Mouse (Mus musculus) forebrain, embryonic 16.5 days (tissue): Measurements from ENCODE around the gene Krt12. TPM values are rescaled to one million over a fixed set of nuclear protein-coding genes. Genes with fewer than 3 reads are reported as not detected.

ENCODE experiments used
- ATAC-seq: fragments of 200-750 bp; cut with Nextera tagmentation; 2 replicates; pipeline ENCODE4 v1.8.0; 2017; ENCODE audit warnings: mild to moderate bottlenecking, moderate library complexity
- H3K27ac ChIP-seq: fragments of 300-500 bp; sonication (generic); 2 replicates; pipeline ENCODE4 v1.5.1; 2014; ENCODE audit warnings: low read length, control low read depth
- H3K27me3 ChIP-seq: fragments of 300-500 bp; sonication (generic); replicated peaks from 2 replicates; pipeline ENCODE4 v1.6.1; 2014; ENCODE audit warnings: low read length; ENCODE audit not compliant: control insufficient read depth, insufficient read depth
- H3K36me3 ChIP-seq: fragments of 300-500 bp; sonication (generic); 2 replicates; pipeline ENCODE4 v1.6.1; 2014; ENCODE audit not compliant: control insufficient read depth, insufficient read depth
- H3K4me1 ChIP-seq: fragments of 300-500 bp; sonication (generic); replicated peaks from 2 replicates; pipeline ENCODE4 v1.6.1; 2014; ENCODE audit warnings: low read length; ENCODE audit not compliant: control insufficient read depth, insufficient read depth
- H3K4me2 ChIP-seq: fragments of 300-500 bp; sonication (generic); 2 replicates; pipeline ENCODE4 v1.6.1; 2014; ENCODE audit warnings: mild to moderate bottlenecking, low read length, control low read depth
- H3K4me3 ChIP-seq: fragments of 300-500 bp; sonication (generic); replicated peaks from 2 replicates; pipeline ENCODE4 v1.5.1; 2014; ENCODE audit warnings: mild to moderate bottlenecking, low read length, control low read depth
- H3K9ac ChIP-seq: fragments of 300-500 bp; sonication (generic); replicated peaks from 2 replicates; pipeline ENCODE4 v1.6.1; 2014; ENCODE audit warnings: low read depth, low read length, control low read depth
- H3K9me3 ChIP-seq: fragments of 300-500 bp; sonication (generic); 2 replicates; pipeline ENCODE4 v1.6.1; 2016; ENCODE audit warnings: low read length; ENCODE audit not compliant: control insufficient read depth
- WGBS: fragments of 180-500 bp; shearing (Covaris S2); extraction: QIAGEN DNeasy Blood & Tissue Kit; methylation state at CpG from one replicate; pipeline ENCODE4 v1.1.7; 2014; 5-methylcytosine and 5-hydroxymethylcytosine counted together
- polyA plus RNA-seq: library from polyadenylated mRNA; unstranded; fragments of >200 nt; fragmentation: Nextera tagmentation; extraction: Ambion mirVana; gene quantifications from 2 replicates; pipeline ENCODE4 v1.2.1, GENCODE M21; 2015

The Krt12 gene
- polyA plus RNA-seq = 0.18 and 0.24 TPM in 2 replicates

DNA sequence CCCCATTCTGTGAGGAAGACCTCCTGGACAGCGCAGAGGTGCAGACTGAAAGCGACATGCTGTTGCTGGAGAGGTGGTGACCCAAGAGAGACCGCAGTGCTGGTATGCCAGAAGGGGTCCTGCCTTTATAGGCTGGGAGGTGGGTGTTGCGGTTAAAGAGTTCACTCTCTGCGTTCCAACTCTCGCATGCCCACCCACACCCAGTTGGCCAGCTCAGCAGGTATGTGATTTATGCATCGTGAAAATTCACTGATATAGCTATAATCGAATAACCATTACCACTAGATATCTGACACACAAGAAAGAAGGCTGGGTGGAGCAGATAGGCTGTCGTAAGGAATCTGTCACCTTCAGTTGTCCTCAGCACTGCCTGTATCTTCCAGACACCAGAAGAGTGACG lies at the start of gene Krt12:
Gene Krt12, minus strand, starts transcription at position 101 of the 400 bp plus-strand sequence.
- H3K9me3 ChIP-seq = no peaks in the 10 kb centered on the region
- no peak for ATAC-seq
- no peaks in the 10 kb centered on the region for H3K27me3 ChIP-seq
- no peak within 1 kb of the TSS for H3K4me3 ChIP-seq
- no peaks in the 10 kb centered on the region for H3K4me1 ChIP-seq
- no peaks in the 10 kb centered on the region for H3K36me3 ChIP-seq
- H3K9ac ChIP-seq = no peak within 1 kb of the TSS
- WGBS = 92% methylated on average over 10 of the region's 10 CpGs
- H3K27ac ChIP-seq = no peak within 1 kb of the TSS
- no peak within 1 kb of the TSS for H3K4me2 ChIP-seq

- no peaks in the 10 kb centered on the region for H3K27me3 ChIP-seq
- whole genome bisulfite sequencing = 90% methylated on average over 4 of the region's 4 CpGs
- no peak overlapping the region for H3K4me2 ChIP-seq
- no peaks in the 10 kb centered on the region for H3K4me1 ChIP-seq
- no peak for ATAC-seq
- H3K36me3 ChIP-seq = no peaks in the 10 kb centered on the region
- H3K4me3 ChIP-seq = no peak overlapping the region
- H3K9me3 ChIP-seq = no peaks in the 10 kb centered on the region
- no peak overlapping the region for H3K9ac ChIP-seq
- no peak overlapping the region for H3K27ac ChIP-seq
Measured at GRCm38 (mm10) chr11:99469228-99469627, 47.2 kb upstream of the Krt12 start.

DNA sequence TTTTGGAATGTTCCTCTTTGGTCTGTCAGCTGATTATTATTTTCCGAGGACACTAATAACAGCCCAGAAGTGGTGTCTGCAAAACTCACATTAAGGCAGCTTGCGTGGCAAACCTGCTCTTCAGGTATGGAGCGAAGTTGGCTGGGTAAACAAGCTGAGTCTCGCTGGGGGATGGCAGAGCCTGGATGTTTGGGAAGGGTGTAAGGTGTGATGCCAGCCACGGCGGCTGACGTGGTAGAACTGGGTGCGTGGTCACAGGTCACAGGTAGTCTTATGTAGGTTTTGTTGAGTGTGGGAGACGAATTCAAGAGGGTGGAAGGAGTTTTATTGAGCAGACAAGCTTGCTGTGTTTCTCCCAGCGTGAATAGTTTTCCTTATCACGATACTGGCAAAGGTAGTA lies 46.5 kb upstream of the Krt12 start:
- H3K4me2 ChIP-seq = no peak overlapping the region
- 87% methylated on average over 11 of the region's 11 CpGs for WGBS
- no peak overlapping the region for H3K27ac ChIP-seq
- no peaks in the 10 kb centered on the region for H3K27me3 ChIP-seq
- H3K9ac ChIP-seq = no peak overlapping the region
- ATAC-seq = no peak
- no peaks in the 10 kb centered on the region for H3K36me3 ChIP-seq
- H3K4me1 ChIP-seq = no peaks in the 10 kb centered on the region
- no peak overlapping the region for H3K4me3 ChIP-seq
- no peaks in the 10 kb centered on the region for H3K9me3 ChIP-seq

- no peak for ATAC-seq
- Histone ChIP-seq H3K36me3 (no peaks in the 10 kb centered on the region), H3K4me1 (no peaks in the 10 kb centered on the region), H3K9me3 (no peaks in the 10 kb centered on the region), H3K9ac (no peak overlapping the region), H3K27ac (no peak overlapping the region), H3K4me3 (no peak overlapping the region), H3K27me3 (no peaks in the 10 kb centered on the region), H3K4me2 (no peak overlapping the region)
- WGBS = 54% methylated on average over 7 of the region's 7 CpGs
Measured at GRCm38 (mm10) chr11:99466316-99466715, 44.3 kb upstream of the Krt12 start.

DNA sequence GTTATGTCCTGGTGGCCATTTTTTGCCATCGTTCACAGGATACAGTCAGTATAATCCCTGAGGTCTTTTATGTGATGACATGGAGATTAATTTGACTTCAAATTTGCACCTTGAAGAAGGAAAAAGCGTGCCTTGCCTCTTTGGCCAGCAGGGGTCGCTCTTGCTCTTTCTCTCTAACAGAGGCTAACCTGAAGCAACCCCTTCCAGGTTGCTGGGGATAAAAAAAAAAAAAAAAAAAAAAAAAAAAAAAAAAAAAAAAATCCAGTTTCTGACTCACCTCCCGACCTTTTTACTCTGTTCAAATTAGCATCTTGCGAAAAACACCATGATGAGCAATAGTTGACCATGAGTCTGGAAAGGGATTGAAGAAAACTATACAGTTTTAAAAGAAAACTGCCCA lies 42.8 kb upstream of the Krt12 start:
- H3K27me3 ChIP-seq = no peaks in the 10 kb centered on the region
- H3K9me3 ChIP-seq = no peaks in the 10 kb centered on the region
- no peak overlapping the region for H3K4me3 ChIP-seq
- H3K4me2 ChIP-seq = no peak overlapping the region
- no peaks in the 10 kb centered on the region for H3K4me1 ChIP-seq
- ATAC-seq = 0 out of 2 replicates have a peak, but pooled peaks have one; percentile 20
- 7% methylated on average over 5 of the region's 5 CpGs for WGBS
- H3K36me3 ChIP-seq = no peaks in the 10 kb centered on the region
- no peak overlapping the region for H3K9ac ChIP-seq
- no peak overlapping the region for H3K27ac ChIP-seq

DNA sequence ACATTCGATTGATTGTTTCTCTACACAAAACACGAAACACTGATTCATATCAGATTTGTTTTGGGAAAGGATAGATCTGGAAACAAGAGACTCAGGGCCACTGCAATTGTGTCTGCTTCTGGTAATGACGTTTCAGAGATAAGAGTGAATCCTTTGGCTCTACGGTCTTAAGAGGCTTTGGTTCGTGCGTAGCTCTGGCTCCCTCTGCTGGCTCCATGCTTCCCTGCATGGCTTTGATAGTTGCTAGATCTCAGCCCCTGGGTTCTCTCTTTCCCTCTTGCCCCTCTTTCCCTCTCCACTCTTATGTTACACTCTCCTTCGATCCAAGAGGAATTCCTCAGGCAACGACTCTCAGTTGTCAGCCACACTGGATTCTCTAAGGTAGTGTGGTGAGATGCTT lies 41.1 kb upstream of the Krt12 start:
- 14% methylated on average over 8 of the region's 8 CpGs for WGBS

DNA sequence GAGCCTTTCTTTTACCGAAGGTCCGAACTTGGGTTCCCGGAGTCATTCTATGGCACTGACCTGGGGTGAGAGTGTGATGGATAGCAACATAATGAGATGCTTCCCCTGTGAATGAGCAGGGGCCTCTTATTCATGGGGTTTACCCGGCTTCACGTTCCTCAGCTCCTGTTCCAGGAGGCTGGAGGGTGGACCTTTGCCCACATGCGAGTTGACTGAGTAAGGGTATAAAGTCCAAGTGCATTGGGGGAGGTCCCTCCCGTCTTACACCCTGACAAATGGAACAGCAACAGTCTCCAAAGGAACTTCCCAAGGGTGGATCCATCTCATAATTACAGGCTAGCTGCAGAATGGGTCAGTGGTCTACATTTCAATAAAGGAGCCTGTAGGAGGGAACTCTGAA lies 39.7 kb upstream of the Krt12 start:
- Histone ChIP-seq H3K4me3 (no peak overlapping the region), H3K27me3 (no peaks in the 10 kb centered on the region), H3K4me2 (no peak overlapping the region), H3K36me3 (no peaks in the 10 kb centered on the region), H3K27ac (no peak overlapping the region), H3K9ac (no peak overlapping the region), H3K9me3 (no peaks in the 10 kb centered on the region), H3K4me1 (no peaks in the 10 kb centered on the region)
- ATAC-seq = no peak
- 66% methylated on average over 7 of the region's 7 CpGs for WGBS

More for the DNA sequence above, 41.1 kb upstream of the Krt12 start:
- Histone ChIP-seq H3K27me3 (no peaks in the 10 kb centered on the region), H3K4me1 (no peaks in the 10 kb centered on the region), H3K9ac (no peak overlapping the region), H3K4me3 (no peak overlapping the region), H3K36me3 (no peaks in the 10 kb centered on the region), H3K27ac (no peak overlapping the region), H3K4me2 (no peak overlapping the region), H3K9me3 (no peaks in the 10 kb centered on the region)
- ATAC-seq = no peak

DNA sequence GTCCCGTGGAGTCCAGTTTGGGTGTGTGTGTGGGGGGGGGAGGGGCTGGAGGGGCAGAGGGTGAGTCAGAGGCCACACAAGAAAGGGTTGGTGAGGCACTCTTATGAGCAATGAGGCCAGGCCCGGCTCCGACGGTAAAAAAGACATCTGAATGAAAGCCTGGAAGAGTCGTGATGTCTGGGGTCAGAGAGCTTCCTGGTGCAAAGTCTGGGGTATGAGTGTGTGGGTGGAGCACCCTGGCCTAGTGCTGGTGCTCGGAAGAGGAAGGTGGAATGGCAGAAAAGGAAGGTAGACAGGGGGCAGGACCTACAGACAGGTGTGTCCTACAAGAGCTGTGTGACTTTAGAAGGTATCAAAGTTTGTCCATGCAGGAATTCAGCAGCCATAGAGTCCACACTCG lies 36.8 kb upstream of the Krt12 start:
- ATAC-seq = no peak
- Histone ChIP-seq H3K36me3 (no peaks in the 10 kb centered on the region), H3K9ac (no peak overlapping the region), H3K4me3 (no peak overlapping the region), H3K4me1 (no peaks in the 10 kb centered on the region), H3K4me2 (no peak overlapping the region), H3K9me3 (no peaks in the 10 kb centered on the region), H3K27me3 (no peaks in the 10 kb centered on the region), H3K27ac (no peak overlapping the region)
- 66% methylated on average over 7 of the region's 7 CpGs for WGBS

GRCm38 (mm10) chr11:99454759-99455158 lies 32.7 kb upstream of the Krt12 start:
- Histone ChIP-seq H3K9me3 (no peaks in the 10 kb centered on the region), H3K27me3 (no peaks in the 10 kb centered on the region), H3K36me3 (no peaks in the 10 kb centered on the region), H3K4me2 (no peak overlapping the region), H3K27ac (no peak overlapping the region), H3K9ac (no peak overlapping the region), H3K4me1 (no peaks in the 10 kb centered on the region), H3K4me3 (no peak overlapping the region)
- ATAC-seq = no peak
- 65% methylated on average over 10 of the region's 10 CpGs for WGBS

DNA sequence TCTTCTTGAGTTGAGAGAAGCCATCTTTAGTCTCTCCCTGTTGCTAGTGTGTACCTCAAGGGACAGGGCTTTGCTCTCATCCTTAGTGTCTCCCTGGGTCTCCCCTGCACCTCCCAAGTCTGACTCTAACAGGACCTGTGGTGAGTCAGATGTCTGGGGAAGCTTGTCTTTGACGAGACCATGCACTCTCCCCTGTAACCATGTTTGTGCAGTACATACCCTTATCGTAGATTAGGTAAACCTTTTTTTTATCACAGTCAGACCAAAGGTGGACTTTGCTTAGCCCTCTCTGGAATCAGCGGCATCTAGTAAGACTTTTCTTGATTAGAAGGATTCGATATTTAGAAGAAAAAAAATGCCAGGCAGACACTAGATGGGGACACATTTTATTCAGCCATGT lies 32.0 kb upstream of the Krt12 start:
- H3K27ac ChIP-seq = no peak overlapping the region
- no peaks in the 10 kb centered on the region for H3K4me1 ChIP-seq
- H3K27me3 ChIP-seq = no peaks in the 10 kb centered on the region
- H3K9ac ChIP-seq = no peak overlapping the region
- no peak overlapping the region for H3K4me3 ChIP-seq
- no peak overlapping the region for H3K4me2 ChIP-seq
- ATAC-seq = no peak
- H3K9me3 ChIP-seq = no peaks in the 10 kb centered on the region
- no peaks in the 10 kb centered on the region for H3K36me3 ChIP-seq
- WGBS = 91% methylated on average over 4 of the region's 4 CpGs
